Mouse (Mus musculus) CH12.LX (cell line): ENCODE results near the gene Ube4b.

Source experiments
- CHD1 ChIP-seq: IDR thresholded peaks from 2 replicates; pipeline ENCODE4 v1.6.1; 2012; ENCODE audit warnings: low read depth, low read length, improper control_type of control experiment, inconsistent platforms
- CTCF ChIP-seq, 2 experiments: IDR thresholded peaks in 1 of 2; conservative IDR thresholded peaks in 1 of 2; 2 replicates each; pipeline ENCODE4 v1.5.1; 2011 to 2012; ENCODE audit warnings: low read depth in 2 of 2, low read length in 2 of 2, improper control_type of control experiment in 1 of 2, inconsistent platforms in 1 of 2, mild to moderate bottlenecking in 1 of 2, moderate library complexity in 1 of 2
- ELF1 ChIP-seq: IDR thresholded peaks from 2 replicates; pipeline ENCODE4 v1.6.1; 2014; ENCODE audit warnings: low read depth, mild to moderate bottlenecking, inconsistent platforms, low read length, improper control_type of control experiment
- EP300 ChIP-seq: IDR thresholded peaks from 2 replicates; pipeline ENCODE4 v1.6.1; 2011; ENCODE audit warnings: low read length, improper control_type of control experiment
- IRF4 ChIP-seq: IDR thresholded peaks from 2 replicates; pipeline ENCODE4 v1.6.1; 2014; ENCODE audit warnings: low read depth, mild to moderate bottlenecking, inconsistent platforms, low read length, improper control_type of control experiment
- KAT2A ChIP-seq: IDR thresholded peaks from 2 replicates; pipeline ENCODE4 v1.6.1; 2012; ENCODE audit warnings: low read length, improper control_type of control experiment, inconsistent platforms; ENCODE audit not compliant: insufficient replicate concordance
- MAZ ChIP-seq: IDR thresholded peaks from 2 replicates; pipeline ENCODE4 v1.6.1; 2012; ENCODE audit warnings: low read depth, mild to moderate bottlenecking, inconsistent platforms, low read length, improper control_type of control experiment, moderate library complexity
- MEF2A ChIP-seq: IDR thresholded peaks from 2 replicates; pipeline ENCODE4 v1.6.1; 2014; ENCODE audit warnings: low read depth, mild to moderate bottlenecking, inconsistent platforms, low read length, improper control_type of control experiment, borderline replicate concordance
- PAX5 ChIP-seq: IDR thresholded peaks from 2 replicates; pipeline ENCODE4 v1.6.1; 2012; ENCODE audit warnings: low read length, inconsistent platforms, mixed read lengths
- POLR2A ChIP-seq: IDR thresholded peaks from 2 replicates; pipeline ENCODE4 v1.6.1; 2011; ENCODE audit warnings: low read depth, mild to moderate bottlenecking, improper control_type of control experiment, low read length
- UBTF ChIP-seq: IDR thresholded peaks from 2 replicates; pipeline ENCODE4 v1.6.1; 2012; ENCODE audit warnings: low read depth, mild to moderate bottlenecking, inconsistent platforms, low read length, improper control_type of control experiment, moderate library complexity
- ZC3H11A ChIP-seq: IDR thresholded peaks from 2 replicates; pipeline ENCODE4 v1.6.1; 2012; ENCODE audit warnings: low read depth, mild to moderate bottlenecking, inconsistent platforms, low read length, improper control_type of control experiment
- ZMIZ1 ChIP-seq: IDR thresholded peaks from 2 replicates; pipeline ENCODE4 v1.6.1; 2012; ENCODE audit warnings: low read depth, mild to moderate bottlenecking, inconsistent platforms, low read length, improper control_type of control experiment

GRCm38 (mm10) chr4:149395581-149395980, 31.0 kb downstream of the Ube4b start:
- no peak for TF ChIP-seq KAT2A
- TF ChIP-seq POLR2A: no peak
- TF ChIP-seq ELF1: no peak
- no peak for TF ChIP-seq ZMIZ1
- TF ChIP-seq UBTF: no peak
- no peak for TF ChIP-seq ZC3H11A
- no peak for TF ChIP-seq EP300
- TF ChIP-seq MAZ: no peak
- TF ChIP-seq IRF4: no peak
- TF ChIP-seq CTCF (conservative IDR thresholded peaks at IDR 0.05 in 1 of 2, IDR thresholded peaks at IDR 0.05 in 1 of 2; ENCODE audit: low read depth in 2 of 2, low read length in 2 of 2): no peak
- TF ChIP-seq PAX5: no peak
- TF ChIP-seq CHD1: no peak
- no peak for TF ChIP-seq MEF2A
